Mouse (Mus musculus) adrenal gland, postnatal 4 days (tissue): Measurements from ENCODE around the gene 4933428G20Rik. TPM values are rescaled to one million over a fixed set of nuclear protein-coding genes. Genes with fewer than 3 reads are reported as not detected.

Experiments
- DNase-seq, 2 experiments: peaks; one replicate each; pipeline ENCODE4 v3.0.0; 2021 to 2022; ENCODE audit warnings: low spot score in 2 of 2, mixed read lengths in 2 of 2
- long read RNA-seq, 2 experiments: library from polyadenylated mRNA; stranded (forward); transcript quantifications; one replicate each; pipeline ENCODE4 v2.0.0; 2021
- total RNA-seq, 2 experiments: library from RNA; stranded (reverse); gene quantifications; 2 replicates each; pipeline ENCODE4 v1.2.3; 2021

4933428G20Rik gene
- total RNA-seq, result under 1 TPM; 0.37 to 0.48 TPM
- long read RNA-seq, experiment 1, result 0 reads
- long read RNA-seq, experiment 2, result 0 reads

- no peak for DNase-seq
Observed at GRCm38 (mm10) chr11:97499865-97500719, at the start of gene 4933428G20Rik. Gene 4933428G20Rik (minus strand): TSS chr11:97500340.

- DNase-seq, result no peak
Observed at GRCm38 (mm10) chr11:97548757-97549156, 48.6 kb upstream of the 4933428G20Rik start.

GRCm38 (mm10) chr11:97547957-97548706 is 48.0 kb upstream of the 4933428G20Rik start:
- DNase-seq, result no peak

GRCm38 (mm10) chr11:97546804-97547411 is 46.8 kb upstream of the 4933428G20Rik start:
- no peak for DNase-seq

- DNase-seq, result no peak
Observed at GRCm38 (mm10) chr11:97545808-97546560, 45.8 kb upstream of the 4933428G20Rik start.

- no peak for DNase-seq
Observed at GRCm38 (mm10) chr11:97543883-97544282, 43.7 kb upstream of the 4933428G20Rik start.

GRCm38 (mm10) chr11:97543181-97543733 is 43.1 kb upstream of the 4933428G20Rik start:
- no peak for DNase-seq

GRCm38 (mm10) chr11:97542171-97543150 is 42.3 kb upstream of the 4933428G20Rik start:
- DNase-seq, result no peak

GRCm38 (mm10) chr11:97540604-97541003 is 40.5 kb upstream of the 4933428G20Rik start:
- DNase-seq, result no peak

GRCm38 (mm10) chr11:97540136-97540535 is 40.0 kb upstream of the 4933428G20Rik start:
- DNase-seq, result no peak

- DNase-seq, result no peak
Observed at GRCm38 (mm10) chr11:97539622-97540021, 39.5 kb upstream of the 4933428G20Rik start.

GRCm38 (mm10) chr11:97537580-97538089 is 37.5 kb upstream of the 4933428G20Rik start:
- no peak for DNase-seq

- no peak for DNase-seq
Observed at GRCm38 (mm10) chr11:97536835-97537579, 36.9 kb upstream of the 4933428G20Rik start.

- no peak for DNase-seq
Observed at GRCm38 (mm10) chr11:97536083-97536747, 36.1 kb upstream of the 4933428G20Rik start.

GRCm38 (mm10) chr11:97535660-97536059 is 35.5 kb upstream of the 4933428G20Rik start:
- no peak for DNase-seq

- no peak for DNase-seq
Observed at GRCm38 (mm10) chr11:97535308-97535630, 35.1 kb upstream of the 4933428G20Rik start.

- no peak for DNase-seq
Observed at GRCm38 (mm10) chr11:97534442-97535307, 34.5 kb upstream of the 4933428G20Rik start.
